Mouse (Mus musculus) left cerebral cortex, adult 2 months (tissue): Measurements from ENCODE around the gene Kif23. TPM values are rescaled to one million over a fixed set of nuclear protein-coding genes. Genes with fewer than 3 reads are reported as not detected.

ENCODE experiments used
- DNase-seq, 2 experiments: peaks; one replicate each; pipeline ENCODE4 v3.0.0; 2021 to 2022; ENCODE audit warnings: low spot score in 2 of 2, mixed read lengths in 1 of 2; ENCODE audit errors: extremely low spot score in 1 of 2
- H3K27ac ChIP-seq: fragments of 200-600 bp; 2 replicates; pipeline ENCODE4 v1.8.1; 2022
- H3K4me3 ChIP-seq: fragments of 200-600 bp; 2 replicates; pipeline ENCODE4 v1.8.1; 2022
- CTCF ChIP-seq: fragments of 200-600 bp; IDR thresholded peaks from 2 replicates; pipeline ENCODE4 v1.8.1; 2022; ENCODE audit warnings: antibody characterized with exemption, mild to moderate bottlenecking, moderate library complexity
- intact Hi-C: fragments of 180-260 bp; cut with DNase I; formaldehyde crosslinking; loops from one replicate; pipeline ENCODE4 v1.15.1; 2025
- total RNA-seq, 2 experiments: library from RNA; stranded (reverse); gene quantifications; 2 replicates each; pipeline ENCODE4 v1.2.3; 2021

Kif23 gene
- total RNA-seq, 2 experiments from 2014 or later: 2.6 to 4.7 TPM

- TF ChIP-seq CTCF: peak; percentile 92
- H3K27ac ChIP-seq: no peak overlapping the region
- DNase-seq: peak; percentile 82 to 88
- intact Hi-C loops: loop anchor here (2.0 to 5.0 kb wide), 7 partner anchors 38 to 1141 kb away; partner anchors contain the start of gene Tle3
- H3K4me3 ChIP-seq: no peak overlapping the region
These were observed 48.2 kb downstream of the Kif23 start for GRCm38 (mm10) chr9:61898401-61898800.

GRCm38 (mm10) chr9:61895014-61895413 is 51.6 kb downstream of the Kif23 start:
- intact Hi-C loops: loop anchor here (5.0 kb wide), 4 partner anchors 63 to 1138 kb away; no protein-coding TSS in a partner anchor
- Histone ChIP-seq H3K27ac (no peak overlapping the region), H3K4me3 (no peak overlapping the region)
- no peak for TF ChIP-seq CTCF
- DNase-seq: no peak

GRCm38 (mm10) chr9:61889855-61890254 is 56.7 kb downstream of the Kif23 start:
- no peak for DNase-seq
- no peak for TF ChIP-seq CTCF
- Histone ChIP-seq H3K27ac (no peak overlapping the region), H3K4me3 (no peak overlapping the region)
- intact Hi-C loops: no loop called here

- no peak for TF ChIP-seq CTCF
- no peak for DNase-seq
- H3K4me3 ChIP-seq: no peak overlapping the region
- intact Hi-C loops: no loop called here
- no peak overlapping the region for H3K27ac ChIP-seq
These were observed 58.8 kb downstream of the Kif23 start for GRCm38 (mm10) chr9:61887661-61888379.

- Histone ChIP-seq H3K27ac (no peak overlapping the region), H3K4me3 (no peak overlapping the region)
- intact Hi-C loops: no loop called here
- DNase-seq: no peak
- no peak for TF ChIP-seq CTCF
These were observed 60.6 kb downstream of the Kif23 start for GRCm38 (mm10) chr9:61885964-61886363.

- H3K4me3 ChIP-seq: no peak overlapping the region
- DNase-seq: no peak
- no peak for TF ChIP-seq CTCF
- intact Hi-C loops: no loop called here
- no peak overlapping the region for H3K27ac ChIP-seq
These were observed 61.6 kb downstream of the Kif23 start for GRCm38 (mm10) chr9:61884936-61885335.

GRCm38 (mm10) chr9:61884375-61884774 is 62.2 kb downstream of the Kif23 start:
- H3K4me3 ChIP-seq: no peak overlapping the region
- no peak overlapping the region for H3K27ac ChIP-seq
- no peak for DNase-seq
- TF ChIP-seq CTCF: no peak
- intact Hi-C loops: no loop called here

- intact Hi-C loops: no loop called here
- no peak for DNase-seq
- H3K4me3 ChIP-seq: no peak overlapping the region
- H3K27ac ChIP-seq: no peak overlapping the region
- no peak for TF ChIP-seq CTCF
These were observed 64.4 kb downstream of the Kif23 start for GRCm38 (mm10) chr9:61882179-61882578.

- peak; percentile 70 for TF ChIP-seq CTCF
- no peak overlapping the region for H3K4me3 ChIP-seq
- no peak overlapping the region for H3K27ac ChIP-seq
- peak; percentile 69 to 73 for DNase-seq
- intact Hi-C loops: no loop called here
These were observed 67.7 kb downstream of the Kif23 start for GRCm38 (mm10) chr9:61878889-61879288.

- Histone ChIP-seq H3K4me3 (no peak overlapping the region), H3K27ac (no peak overlapping the region)
- no peak; the same call in 1 of the 2 replicates for TF ChIP-seq CTCF
- intact Hi-C loops: no loop called here
- no peak for DNase-seq
These were observed 69.0 kb downstream of the Kif23 start for GRCm38 (mm10) chr9:61877373-61878112.

- no peak overlapping the region for H3K4me3 ChIP-seq
- intact Hi-C loops: no loop called here
- no peak for DNase-seq
- H3K27ac ChIP-seq: no peak overlapping the region
- TF ChIP-seq CTCF: no peak
These were observed 73.2 kb downstream of the Kif23 start for GRCm38 (mm10) chr9:61873325-61873724.

- no peak overlapping the region for H3K4me3 ChIP-seq
- intact Hi-C loops: no loop called here
- no peak overlapping the region for H3K27ac ChIP-seq
- no peak for TF ChIP-seq CTCF
- no peak for DNase-seq
These were observed 74.2 kb downstream of the Kif23 start for GRCm38 (mm10) chr9:61872246-61872941.
